Mouse (Mus musculus) left cerebral cortex, adult 18-20 months (tissue): ENCODE measurements at regions not wholly inside any gene's neighbourhood (a gene's known extent, or its start where the extent isn't known, plus 50 kb on each side); places are given as distances from the start of the nearest gene placed in this dataset.

ENCODE experiments used
- DNase-seq, 2 experiments: peaks; one replicate each; pipeline ENCODE4 v3.0.0; 2021 to 2022; ENCODE audit warnings: low spot score in 2 of 2, mixed read lengths in 1 of 2

- DNase-seq: peak; percentile 30 to 52
Observed at GRCm38 (mm10) chr7:59711741-59712140, 293.1 kb downstream of the Snurf start.
